Mouse (Mus musculus): ENCODE results near the gene Nit1. TPM values are rescaled to one million over a fixed set of nuclear protein-coding genes. Genes with fewer than 3 reads are reported as not detected.

Gene Nit1
- polyA plus RNA-seq, 1 experiment, result 50.7 TPM

DNA sequence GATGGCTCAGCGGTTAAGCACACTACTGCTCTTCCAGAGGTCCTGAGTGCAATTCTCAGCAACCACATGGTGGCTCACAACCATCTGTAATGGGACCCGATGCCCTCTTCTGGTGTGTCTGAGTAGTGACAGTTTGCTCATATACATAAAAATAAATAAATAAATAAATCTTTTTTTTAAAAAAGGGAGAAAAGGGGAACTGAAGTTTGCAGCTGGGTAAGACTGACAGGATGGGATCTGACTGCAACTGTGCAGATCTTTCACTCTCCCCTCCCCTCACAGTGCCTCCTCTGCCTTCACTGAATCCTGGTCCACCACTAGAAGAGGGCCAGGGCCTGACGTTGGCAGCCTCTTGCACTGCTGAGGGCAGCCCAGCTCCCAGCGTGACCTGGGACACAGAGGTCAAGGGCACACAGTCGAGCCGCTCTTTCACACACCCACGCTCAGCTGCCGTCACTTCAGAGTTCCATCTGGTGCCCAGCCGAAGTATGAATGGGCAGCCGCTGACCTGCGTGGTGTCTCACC lies 36.7 kb upstream of the Nit1 start:
- WGBS, result 86% methylated on average over 11 of the region's 11 CpGs
- 0 out of 2 replicates have a peak, but pooled peaks cover 4% of the 10 kb centered on the region for H3K27me3 ChIP-seq (ENCODE audit: control insufficient read depth, insufficient read depth, low read length)
- no peak overlapping the region for H3K27ac ChIP-seq (ENCODE audit: insufficient read depth, low read depth, low read length)
- H3K4me1 ChIP-seq (ENCODE audit: control insufficient read depth, insufficient read depth, insufficient read length, low read length), result peaks cover 9% of the 10 kb centered on the region
- no peak for TF ChIP-seq CTCF (IDR thresholded peaks at IDR 0.05; ENCODE audit: extremely low read depth, insufficient read length, insufficient replicate concordance, low read depth, low read length)
- TF ChIP-seq POLR2A (IDR thresholded peaks at IDR 0.05; ENCODE audit: low read depth, low read length), result no peak
- H3K36me3 ChIP-seq (ENCODE audit: control insufficient read depth, insufficient read depth, low read length), result no peaks in the 10 kb centered on the region
- no peak overlapping the region for H3K4me3 ChIP-seq (ENCODE audit: low read depth, low read length)

DNA sequence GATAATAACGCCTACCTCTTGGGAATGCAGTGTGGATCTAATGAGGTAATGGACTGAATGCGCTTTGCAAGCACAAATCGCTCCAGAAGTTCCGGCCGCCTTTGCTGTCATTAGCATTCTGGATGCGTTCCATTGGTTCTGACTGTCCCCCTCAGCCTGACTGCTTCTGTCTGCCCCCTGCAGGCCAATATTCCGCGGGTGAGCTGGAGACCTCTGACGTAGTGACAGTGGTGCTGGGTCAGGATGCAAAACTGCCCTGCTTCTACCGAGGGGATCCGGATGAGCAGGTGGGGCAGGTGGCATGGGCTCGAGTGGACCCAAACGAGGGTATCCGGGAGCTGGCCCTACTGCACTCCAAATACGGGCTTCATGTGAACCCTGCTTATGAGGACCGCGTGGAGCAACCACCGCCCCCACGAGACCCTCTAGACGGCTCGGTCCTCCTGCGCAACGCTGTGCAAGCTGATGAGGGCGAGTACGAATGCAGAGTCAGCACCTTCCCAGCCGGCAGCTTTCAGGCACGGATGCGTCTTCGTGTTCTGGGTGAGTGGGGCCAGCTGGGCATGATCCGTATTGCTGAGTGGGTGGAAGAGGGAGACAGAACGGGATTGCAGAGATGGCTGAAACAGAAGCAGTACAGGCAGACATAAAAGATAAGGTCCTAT lies 34.6 kb upstream of the Nit1 start:
- H3K36me3 ChIP-seq (ENCODE audit: control insufficient read depth, insufficient read depth, low read length), result no peaks in the 10 kb centered on the region
- 20% methylated on average over 31 of the region's 31 CpGs for WGBS
- peaks cover 9% of the 10 kb centered on the region for H3K4me1 ChIP-seq (ENCODE audit: control insufficient read depth, insufficient read depth, insufficient read length, low read length)
- H3K27me3 ChIP-seq (ENCODE audit: control insufficient read depth, insufficient read depth, low read length), result 0 out of 2 replicates have a peak, but pooled peaks cover 4% of the 10 kb centered on the region
- no peak overlapping the region for H3K27ac ChIP-seq (ENCODE audit: insufficient read depth, low read depth, low read length)
- H3K4me3 ChIP-seq (ENCODE audit: low read depth, low read length), result peak overlapping the region; percentile 27
- TF ChIP-seq POLR2A (IDR thresholded peaks at IDR 0.05; ENCODE audit: low read depth, low read length) (no peak), CTCF (IDR thresholded peaks at IDR 0.05; ENCODE audit: extremely low read depth, insufficient read length, insufficient replicate concordance, low read depth, low read length) (peak; percentile 62; the same call in 1 of the 2 replicates)

DNA sequence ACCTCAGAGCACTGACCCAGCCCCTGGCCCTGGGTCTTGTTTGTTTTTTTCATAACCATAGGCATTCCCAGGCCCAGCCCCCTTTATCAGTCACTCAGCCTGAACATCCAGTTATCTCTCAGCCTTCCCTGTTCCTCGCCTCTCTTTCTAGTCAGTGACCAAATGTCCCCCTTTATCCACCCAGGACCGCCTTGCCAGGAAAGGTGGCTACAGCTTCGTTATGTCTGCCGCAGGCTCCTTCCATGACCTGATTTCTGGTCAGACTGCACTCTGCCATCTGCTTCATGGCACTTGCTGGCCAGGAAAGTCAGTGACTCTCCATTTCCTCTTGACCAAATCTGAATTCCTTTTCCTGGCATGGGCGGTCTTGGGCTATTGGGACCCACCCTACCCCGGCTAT lies 32.9 kb upstream of the Nit1 start:
- Histone ChIP-seq H3K4me1 (ENCODE audit: control insufficient read depth, insufficient read depth, insufficient read length, low read length) (peaks cover 9% of the 10 kb centered on the region), H3K27me3 (ENCODE audit: control insufficient read depth, insufficient read depth, low read length) (0 out of 2 replicates have a peak, but pooled peaks cover 4% of the 10 kb centered on the region), H3K27ac (ENCODE audit: insufficient read depth, low read depth, low read length) (no peak overlapping the region), H3K4me3 (ENCODE audit: low read depth, low read length) (no peak overlapping the region), H3K36me3 (ENCODE audit: control insufficient read depth, insufficient read depth, low read length) (no peaks in the 10 kb centered on the region)
- WGBS, result 87% methylated on average over 6 of the region's 6 CpGs
- no peak for TF ChIP-seq POLR2A (IDR thresholded peaks at IDR 0.05; ENCODE audit: low read depth, low read length)
- TF ChIP-seq CTCF (IDR thresholded peaks at IDR 0.05; ENCODE audit: extremely low read depth, insufficient read length, insufficient replicate concordance, low read depth, low read length), result no peak

DNA sequence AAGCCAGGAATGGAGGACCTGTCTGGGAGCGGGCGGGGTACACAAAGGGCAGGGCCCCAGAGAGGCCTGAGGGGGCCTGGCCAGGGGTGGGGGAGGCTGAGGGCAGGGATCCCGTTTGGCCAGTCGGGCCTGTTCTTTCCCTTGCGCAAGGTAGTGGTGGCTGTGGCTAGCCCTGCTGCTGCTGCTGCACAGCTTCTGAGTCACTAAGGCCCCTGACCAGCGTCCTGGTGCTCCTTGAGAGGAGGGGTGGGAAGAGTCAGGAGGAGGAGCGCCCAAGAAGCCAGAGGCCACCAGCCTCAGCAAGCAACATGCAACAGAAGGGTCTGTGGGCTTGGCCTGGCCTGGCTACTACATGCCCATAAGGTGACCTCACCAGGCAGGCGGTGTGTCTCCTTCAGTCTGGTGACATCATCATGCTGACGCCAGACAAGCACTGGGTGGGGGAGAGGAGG lies 30.2 kb upstream of the Nit1 start:
- Histone ChIP-seq H3K4me1 (ENCODE audit: control insufficient read depth, insufficient read depth, insufficient read length, low read length) (peaks cover 7% of the 10 kb centered on the region), H3K27ac (ENCODE audit: insufficient read depth, low read depth, low read length) (no peak overlapping the region), H3K4me3 (ENCODE audit: low read depth, low read length) (no peak overlapping the region), H3K36me3 (ENCODE audit: control insufficient read depth, insufficient read depth, low read length) (no peaks in the 10 kb centered on the region), H3K27me3 (ENCODE audit: control insufficient read depth, insufficient read depth, low read length) (0 out of 2 replicates have a peak, but pooled peaks cover 4% of the 10 kb centered on the region)
- 43% methylated on average over 9 of the region's 9 CpGs for WGBS
- TF ChIP-seq POLR2A (IDR thresholded peaks at IDR 0.05; ENCODE audit: low read depth, low read length), result no peak
- no peak for TF ChIP-seq CTCF (IDR thresholded peaks at IDR 0.05; ENCODE audit: extremely low read depth, insufficient read length, insufficient replicate concordance, low read depth, low read length)

DNA sequence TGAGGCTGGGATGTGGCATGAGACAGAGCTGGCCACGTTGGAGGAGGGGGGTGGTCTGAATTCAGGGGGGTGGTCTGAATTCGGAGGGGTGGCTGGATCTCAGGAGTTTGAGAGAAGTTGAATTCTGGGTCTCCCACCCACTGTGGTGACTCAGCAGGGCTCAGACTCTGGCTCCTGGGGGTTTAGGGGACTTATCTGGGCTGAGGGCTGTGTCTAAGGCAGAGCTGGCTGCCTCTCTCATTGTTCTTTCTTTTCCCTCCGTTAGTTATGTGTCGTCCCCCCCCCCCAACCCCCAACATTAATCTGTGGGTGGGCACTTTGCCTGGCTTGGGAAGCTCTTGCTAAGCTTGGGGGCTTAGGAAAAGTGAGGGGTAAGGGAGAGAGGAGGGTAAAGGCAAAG lies 28.5 kb upstream of the Nit1 start:
- no peak for TF ChIP-seq CTCF (IDR thresholded peaks at IDR 0.05; ENCODE audit: extremely low read depth, insufficient read length, insufficient replicate concordance, low read depth, low read length)
- no peak for TF ChIP-seq POLR2A (IDR thresholded peaks at IDR 0.05; ENCODE audit: low read depth, low read length)
- Histone ChIP-seq H3K4me3 (ENCODE audit: low read depth, low read length) (no peak overlapping the region), H3K4me1 (ENCODE audit: control insufficient read depth, insufficient read depth, insufficient read length, low read length) (peaks cover 8% of the 10 kb centered on the region), H3K27ac (ENCODE audit: insufficient read depth, low read depth, low read length) (no peak overlapping the region), H3K36me3 (ENCODE audit: control insufficient read depth, insufficient read depth, low read length) (no peaks in the 10 kb centered on the region), H3K27me3 (ENCODE audit: control insufficient read depth, insufficient read depth, low read length) (no peaks in the 10 kb centered on the region)
- 32% methylated on average over 4 of the region's 4 CpGs for whole genome bisulfite sequencing

DNA sequence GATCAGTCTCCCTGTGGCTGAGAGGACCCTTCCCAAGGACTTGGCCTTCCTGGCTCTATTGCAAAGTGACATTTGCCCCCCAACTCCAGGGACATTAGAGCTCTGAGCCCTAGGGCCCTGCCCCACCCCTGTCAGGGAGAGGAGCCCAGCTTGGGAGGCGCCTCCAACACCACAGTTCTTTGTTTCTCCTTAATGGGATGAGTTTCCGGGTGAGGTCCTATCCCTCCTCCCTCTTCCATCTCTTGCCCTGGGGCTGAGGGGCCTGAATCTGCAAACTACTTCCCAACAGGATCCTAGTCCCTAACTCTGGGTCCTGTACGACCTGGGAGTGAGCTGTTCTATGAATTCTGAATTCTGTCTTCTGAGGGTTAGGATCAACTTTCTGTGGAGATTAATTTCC lies 27.4 kb upstream of the Nit1 start:
- 79% methylated on average over 3 of the region's 3 CpGs for WGBS
- no peaks in the 10 kb centered on the region for H3K27me3 ChIP-seq (ENCODE audit: control insufficient read depth, insufficient read depth, low read length)
- TF ChIP-seq CTCF (IDR thresholded peaks at IDR 0.05; ENCODE audit: extremely low read depth, insufficient read length, insufficient replicate concordance, low read depth, low read length) (no peak), POLR2A (IDR thresholded peaks at IDR 0.05; ENCODE audit: low read depth, low read length) (no peak)
- no peak overlapping the region for H3K4me3 ChIP-seq (ENCODE audit: low read depth, low read length)
- peaks cover 8% of the 10 kb centered on the region for H3K4me1 ChIP-seq (ENCODE audit: control insufficient read depth, insufficient read depth, insufficient read length, low read length)
- no peaks in the 10 kb centered on the region for H3K36me3 ChIP-seq (ENCODE audit: control insufficient read depth, insufficient read depth, low read length)
- no peak overlapping the region for H3K27ac ChIP-seq (ENCODE audit: insufficient read depth, low read depth, low read length)

DNA sequence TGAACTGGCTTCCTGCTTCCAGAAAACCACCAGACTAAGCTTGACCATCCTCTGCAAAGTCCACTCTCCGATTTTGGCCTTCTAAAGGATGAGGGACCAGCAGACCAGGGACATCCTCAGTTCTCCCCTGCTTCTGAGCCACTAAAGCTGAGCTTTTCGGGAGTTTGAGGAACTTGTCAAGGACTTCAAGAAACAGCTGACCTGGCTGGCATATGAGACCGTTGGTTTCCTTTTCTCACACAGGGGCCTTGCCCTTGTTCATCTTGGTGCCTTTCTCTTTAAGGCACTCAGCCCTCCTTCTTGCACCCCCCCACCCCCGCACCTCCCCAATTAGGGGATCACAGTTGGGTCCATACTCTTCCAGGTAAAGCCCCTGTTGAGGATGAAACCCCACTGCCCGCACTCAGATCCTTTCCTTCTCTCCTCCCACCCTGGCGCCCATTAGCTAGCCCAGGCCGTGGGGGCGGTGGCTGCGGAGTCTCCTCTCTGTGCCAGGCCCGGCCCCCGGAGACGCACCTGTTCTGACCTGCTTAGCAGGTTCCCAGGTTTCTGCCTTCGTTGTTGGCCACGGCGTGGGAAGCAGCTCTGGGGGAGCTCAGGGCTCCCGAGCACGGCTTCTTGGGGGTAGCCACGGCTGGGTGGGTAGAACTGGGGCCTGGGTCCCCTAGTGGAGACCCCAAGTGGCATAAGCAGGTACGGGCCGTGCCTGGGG lies 24.6 kb upstream of the Nit1 start, which contains the start of gene Nectin4:
Nectin4 (plus strand) TSS at position 255 of the 712 bp plus-strand sequence.
- Histone ChIP-seq H3K4me3 (ENCODE audit: low read depth, low read length) (peak within 1 kb of the TSS; percentile 29), H3K4me1 (ENCODE audit: control insufficient read depth, insufficient read depth, insufficient read length, low read length) (peaks cover 6% of the 10 kb centered on the region), H3K27me3 (ENCODE audit: control insufficient read depth, insufficient read depth, low read length) (no peaks in the 10 kb centered on the region), H3K27ac (ENCODE audit: insufficient read depth, low read depth, low read length) (no peak within 1 kb of the TSS), H3K36me3 (ENCODE audit: control insufficient read depth, insufficient read depth, low read length) (no peaks in the 10 kb centered on the region)
- 20% methylated on average over 20 of the region's 20 CpGs for WGBS
- TF ChIP-seq CTCF (IDR thresholded peaks at IDR 0.05; ENCODE audit: extremely low read depth, insufficient read length, insufficient replicate concordance, low read depth, low read length), result no peak
- TF ChIP-seq POLR2A (IDR thresholded peaks at IDR 0.05; ENCODE audit: low read depth, low read length), result no peak
